Mouse (Mus musculus) intestine, embryonic 15.5 days (tissue): ENCODE measurements around the gene Syne4. TPM values are rescaled to one million over a fixed set of nuclear protein-coding genes. Genes with fewer than 3 reads are reported as not detected.

Experiments
- ATAC-seq: fragments of 200-750 bp; cut with Nextera tagmentation; 2 replicates; pipeline ENCODE4 v1.8.0; 2017; ENCODE audit warnings: moderate TSS enrichment, moderate library complexity
- H3K27ac ChIP-seq: fragments of 300-500 bp; sonication (generic); 2 replicates; pipeline ENCODE4 v1.5.1; 2015; ENCODE audit warnings: mild to moderate bottlenecking, inconsistent platforms
- H3K27me3 ChIP-seq: fragments of 300-500 bp; sonication (generic); replicated peaks from 2 replicates; pipeline ENCODE4 v1.6.1; 2015; ENCODE audit warnings: inconsistent platforms
- H3K36me3 ChIP-seq: fragments of 300-500 bp; sonication (generic); 2 replicates; pipeline ENCODE4 v1.6.1; 2015; ENCODE audit warnings: inconsistent platforms
- H3K4me1 ChIP-seq: fragments of 300-500 bp; sonication (generic); replicated peaks from 2 replicates; pipeline ENCODE4 v1.6.1; 2015; ENCODE audit warnings: inconsistent platforms
- H3K4me2 ChIP-seq: fragments of 300-500 bp; sonication (generic); replicated peaks from 2 replicates; pipeline ENCODE4 v1.6.1; 2015; ENCODE audit warnings: mild to moderate bottlenecking, inconsistent platforms
- H3K4me3 ChIP-seq: fragments of 300-500 bp; sonication (generic); replicated peaks from 2 replicates; pipeline ENCODE4 v1.5.1; 2015; ENCODE audit warnings: inconsistent platforms
- H3K9ac ChIP-seq: fragments of 300-500 bp; sonication (generic); 2 replicates; pipeline ENCODE4 v1.6.1; 2015; ENCODE audit warnings: inconsistent platforms
- H3K9me3 ChIP-seq: fragments of 300-500 bp; sonication (generic); 2 replicates; pipeline ENCODE4 v1.6.1; 2016; ENCODE audit warnings: inconsistent platforms
- WGBS: fragments of 180-500 bp; shearing (Covaris S2); methylation state at CpG from one replicate; pipeline ENCODE4 v1.1.7; 2015; 5-methylcytosine and 5-hydroxymethylcytosine counted together
- polyA plus RNA-seq: library from polyadenylated mRNA; unstranded; fragments of >200 nt; fragmentation: Nextera tagmentation; extraction: Ambion mirVana; gene quantifications from 2 replicates; pipeline ENCODE4 v1.2.1, GENCODE M21; 2015

Syne4 gene
- 47.7 and 65.3 TPM in 2 replicates for polyA plus RNA-seq

- H3K9ac ChIP-seq = peak within 1 kb of the TSS; percentile 50
- no peaks in the 10 kb centered on the region for H3K36me3 ChIP-seq
- no peaks in the 10 kb centered on the region for H3K9me3 ChIP-seq
- H3K4me2 ChIP-seq = peak within 1 kb of the TSS; percentile 61
- peak; percentile 81 for ATAC-seq
- peak within 1 kb of the TSS; percentile 47 for H3K4me3 ChIP-seq
- 2% methylated on average over 9 of the region's 9 CpGs for WGBS
- H3K4me1 ChIP-seq = peaks cover 10% of the 10 kb centered on the region; the same call in 1 of the 2 replicates
- peak within 1 kb of the TSS; percentile 44; the same call in 1 of the 2 replicates for H3K27ac ChIP-seq
- no peaks in the 10 kb centered on the region for H3K27me3 ChIP-seq
These were observed at the start of gene Syne4 for GRCm38 (mm10) chr7:30314721-30315155. Syne4 (plus strand) TSS chr7:30314807.

GRCm38 (mm10) chr7:30265041-30265440 is 49.6 kb upstream of the Syne4 start:
- Histone ChIP-seq H3K9ac (no peak overlapping the region), H3K9me3 (no peaks in the 10 kb centered on the region), H3K4me3 (no peak overlapping the region), H3K36me3 (no peaks in the 10 kb centered on the region), H3K4me1 (no peaks in the 10 kb centered on the region), H3K4me2 (no peak overlapping the region), H3K27ac (no peak overlapping the region), H3K27me3 (no peaks in the 10 kb centered on the region)
- WGBS = 67% methylated on average over 2 of the region's 2 CpGs
- ATAC-seq = no peak

- WGBS = 90% methylated on average over 5 of the region's 5 CpGs
- Histone ChIP-seq H3K9ac (no peak overlapping the region), H3K4me1 (no peaks in the 10 kb centered on the region), H3K4me2 (no peak overlapping the region), H3K4me3 (no peak overlapping the region), H3K36me3 (no peaks in the 10 kb centered on the region), H3K27me3 (no peaks in the 10 kb centered on the region), H3K27ac (no peak overlapping the region), H3K9me3 (no peaks in the 10 kb centered on the region)
- no peak for ATAC-seq
These were observed 49.1 kb upstream of the Syne4 start for GRCm38 (mm10) chr7:30265531-30265930.

GRCm38 (mm10) chr7:30265935-30266334 is 48.7 kb upstream of the Syne4 start:
- Histone ChIP-seq H3K36me3 (no peaks in the 10 kb centered on the region), H3K9ac (no peak overlapping the region), H3K4me2 (no peak overlapping the region), H3K4me3 (no peak overlapping the region), H3K27ac (no peak overlapping the region), H3K27me3 (no peaks in the 10 kb centered on the region), H3K9me3 (no peaks in the 10 kb centered on the region), H3K4me1 (no peaks in the 10 kb centered on the region)
- no peak for ATAC-seq
- WGBS = 91% methylated on average over 7 of the region's 7 CpGs

GRCm38 (mm10) chr7:30266780-30267179 is 47.8 kb upstream of the Syne4 start:
- H3K4me2 ChIP-seq = no peak overlapping the region
- H3K9ac ChIP-seq = no peak overlapping the region
- H3K9me3 ChIP-seq = no peaks in the 10 kb centered on the region
- H3K27ac ChIP-seq = no peak overlapping the region
- H3K4me3 ChIP-seq = no peak overlapping the region
- 78% methylated on average over 3 of the region's 3 CpGs for WGBS
- ATAC-seq = no peak
- H3K27me3 ChIP-seq = no peaks in the 10 kb centered on the region
- H3K36me3 ChIP-seq = no peaks in the 10 kb centered on the region
- no peaks in the 10 kb centered on the region for H3K4me1 ChIP-seq

- H3K9ac ChIP-seq = no peak overlapping the region
- H3K27me3 ChIP-seq = no peaks in the 10 kb centered on the region
- no peak overlapping the region for H3K4me3 ChIP-seq
- no peak for ATAC-seq
- WGBS = 91% methylated on average over 4 of the region's 4 CpGs
- H3K4me2 ChIP-seq = no peak overlapping the region
- no peaks in the 10 kb centered on the region for H3K4me1 ChIP-seq
- H3K9me3 ChIP-seq = no peaks in the 10 kb centered on the region
- no peaks in the 10 kb centered on the region for H3K36me3 ChIP-seq
- H3K27ac ChIP-seq = no peak overlapping the region
These were observed 45.0 kb upstream of the Syne4 start for GRCm38 (mm10) chr7:30269641-30270040.

- no peak for ATAC-seq
- Histone ChIP-seq H3K27me3 (no peaks in the 10 kb centered on the region), H3K27ac (no peak overlapping the region), H3K4me3 (no peak overlapping the region), H3K4me1 (peaks cover 1% of the 10 kb centered on the region; the same call in 1 of the 2 replicates), H3K36me3 (no peaks in the 10 kb centered on the region), H3K9me3 (no peaks in the 10 kb centered on the region), H3K9ac (no peak overlapping the region), H3K4me2 (no peak overlapping the region)
- 53% methylated on average over 6 of the region's 6 CpGs for WGBS
These were observed 40.2 kb upstream of the Syne4 start for GRCm38 (mm10) chr7:30274383-30274782.

- ATAC-seq = no peak
- H3K27ac ChIP-seq = no peak overlapping the region
- peak overlapping the region; percentile 86 for H3K4me2 ChIP-seq
- no peaks in the 10 kb centered on the region for H3K9me3 ChIP-seq
- H3K36me3 ChIP-seq = no peaks in the 10 kb centered on the region
- no peak overlapping the region for H3K4me3 ChIP-seq
- no peaks in the 10 kb centered on the region for H3K27me3 ChIP-seq
- H3K9ac ChIP-seq = no peak overlapping the region
- WGBS = 40% methylated on average over 2 of the region's 2 CpGs
- H3K4me1 ChIP-seq = peaks cover 4% of the 10 kb centered on the region; the same call in 1 of the 2 replicates
These were observed 35.7 kb upstream of the Syne4 start for GRCm38 (mm10) chr7:30278911-30279310.

- H3K27ac ChIP-seq = peak overlapping the region; percentile 98
- H3K4me3 ChIP-seq = peak overlapping the region; percentile 82
- H3K9me3 ChIP-seq = no peaks in the 10 kb centered on the region
- H3K36me3 ChIP-seq = no peaks in the 10 kb centered on the region
- 0% methylated on average over 6 of the region's 6 CpGs for WGBS
- no peaks in the 10 kb centered on the region for H3K27me3 ChIP-seq
- peaks cover 4% of the 10 kb centered on the region; the same call in 1 of the 2 replicates for H3K4me1 ChIP-seq
- peak overlapping the region; percentile 54 for H3K9ac ChIP-seq
- peak overlapping the region; percentile 86 for H3K4me2 ChIP-seq
- ATAC-seq = peak; percentile 35; the same call in 1 of the 2 replicates
These were observed 35.1 kb upstream of the Syne4 start for GRCm38 (mm10) chr7:30279536-30279935.

GRCm38 (mm10) chr7:30279951-30280669 is 34.5 kb upstream of the Syne4 start, which contains the start of the genes Thap8 and Wdr62:
Thap8 (plus strand) TSS chr7:30280094.
Wdr62 (minus strand) TSS chr7:30280419.
- peak within 1 kb of the TSS; percentile 86 for H3K4me2 ChIP-seq
- H3K4me3 ChIP-seq = peak within 1 kb of the TSS; percentile 82
- no peaks in the 10 kb centered on the region for H3K27me3 ChIP-seq
- peak within 1 kb of the TSS; percentile 54 for H3K9ac ChIP-seq
- WGBS = under 1% methylated on average over 49 of the region's 49 CpGs
- peaks cover 4% of the 10 kb centered on the region; the same call in 1 of the 2 replicates for H3K4me1 ChIP-seq
- H3K9me3 ChIP-seq = no peaks in the 10 kb centered on the region
- H3K36me3 ChIP-seq = no peaks in the 10 kb centered on the region
- H3K27ac ChIP-seq = peak within 1 kb of the TSS; percentile 98
- ATAC-seq = peak; percentile 98

GRCm38 (mm10) chr7:30280670-30281138 is 33.9 kb upstream of the Syne4 start:
- Histone ChIP-seq H3K4me3 (peak overlapping the region; percentile 82), H3K4me2 (peak overlapping the region; percentile 86), H3K9me3 (no peaks in the 10 kb centered on the region), H3K36me3 (no peaks in the 10 kb centered on the region), H3K27me3 (no peaks in the 10 kb centered on the region), H3K27ac (peak overlapping the region; percentile 98), H3K9ac (peak overlapping the region; percentile 38), H3K4me1 (peaks cover 4% of the 10 kb centered on the region; the same call in 1 of the 2 replicates)
- ATAC-seq = peak; percentile 83
- under 1% methylated on average over 20 of the region's 20 CpGs for WGBS

- no peak overlapping the region for H3K9ac ChIP-seq
- WGBS = 70% methylated on average over 4 of the region's 4 CpGs
- peak overlapping the region; percentile 98; the same call in 1 of the 2 replicates for H3K27ac ChIP-seq
- H3K36me3 ChIP-seq = no peaks in the 10 kb centered on the region
- H3K4me2 ChIP-seq = peak overlapping the region; percentile 86
- peaks cover 4% of the 10 kb centered on the region; the same call in 1 of the 2 replicates for H3K4me1 ChIP-seq
- H3K27me3 ChIP-seq = no peaks in the 10 kb centered on the region
- no peak for ATAC-seq
- no peak overlapping the region for H3K4me3 ChIP-seq
- H3K9me3 ChIP-seq = no peaks in the 10 kb centered on the region
These were observed 33.1 kb upstream of the Syne4 start for GRCm38 (mm10) chr7:30281522-30281921.
